Comparison of ENCODE assay signal across 21 mouse cellular contexts in the genomic region with DNA sequence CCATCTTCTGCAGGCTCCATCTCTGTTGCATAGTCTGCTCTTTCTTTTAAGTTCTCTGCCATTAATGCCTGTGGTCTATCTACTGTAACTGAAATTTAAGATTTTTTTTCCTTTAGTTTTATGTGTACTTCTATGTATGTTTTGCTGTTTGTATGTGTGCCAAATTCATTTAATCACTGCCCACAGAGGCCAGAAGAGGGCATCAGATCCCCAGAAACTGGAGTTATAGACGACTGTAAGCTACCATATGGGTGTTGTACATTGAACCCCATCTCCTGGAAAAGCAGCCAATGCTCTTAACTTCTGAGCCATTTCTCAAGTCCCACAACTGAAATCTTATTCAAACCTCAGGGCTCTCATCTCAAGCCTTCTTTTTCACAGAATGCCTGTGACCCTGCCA. TPM values are rescaled to one million over a fixed set of nuclear protein-coding genes. Genes with fewer than 3 reads are reported as not detected.
DNase-seq lines count a peak whose midpoint lies in the region; ATAC-seq and TF ChIP-seq lines count a peak whose summit lies in the region.
"Had no signal": no experiment of that assay in that cellular context is flagged by ENCODE, and none has a peak within 500 bp of the region (broad histone marks: within the 10 kb centered on the region; RNA-seq: fewer than 3 reads in every experiment).

No protein-coding gene starts in this region.

- no peaks in the 10 kb centered on the region for H3K36me3 ChIP-seq in hindbrain, postnatal 0 days (ENCODE audit: insufficient read depth, low read length)
- H3K36me3 ChIP-seq in hindbrain, embryonic 11.5 days (ENCODE audit: control insufficient read depth, insufficient read depth, low read length): no peaks in the 10 kb centered on the region
- no peaks in the 10 kb centered on the region for H3K36me3 ChIP-seq in midbrain, embryonic 14.5 days (ENCODE audit: control insufficient read depth, insufficient read depth, low read length)
- no peaks in the 10 kb centered on the region for H3K36me3 ChIP-seq in midbrain, embryonic 16.5 days (ENCODE audit: control insufficient read depth, insufficient read depth, low read length)
- H3K36me3 ChIP-seq: forebrain, embryonic 10.5 days; hindbrain, embryonic 15.5 days; limb, embryonic 13.5 days had no signal

- no peak overlapping the region for H3K4me3 ChIP-seq in hindbrain, postnatal 0 days (ENCODE audit: low read length)
- H3K4me3 ChIP-seq in hindbrain, embryonic 11.5 days (ENCODE audit: low read depth, low read length): no peak overlapping the region
- no peak overlapping the region for H3K4me3 ChIP-seq in midbrain, embryonic 14.5 days (replicated peaks; ENCODE audit: low read depth, low read length)
- no peak overlapping the region for H3K4me3 ChIP-seq in midbrain, embryonic 16.5 days (ENCODE audit: low read depth, low read length)
- H3K4me3 ChIP-seq: forebrain, embryonic 10.5 days; hindbrain, embryonic 15.5 days; limb, embryonic 13.5 days; megakaryocyte, embryonic 14.5 days had no signal

- H3K4me1 ChIP-seq in hindbrain, postnatal 0 days (ENCODE audit: insufficient read depth, low read length): no peaks in the 10 kb centered on the region
- no peaks in the 10 kb centered on the region for H3K4me1 ChIP-seq in hindbrain, embryonic 11.5 days (replicated peaks; ENCODE audit: control insufficient read depth, insufficient read depth, low read length)
- no peaks in the 10 kb centered on the region for H3K4me1 ChIP-seq in midbrain, embryonic 14.5 days (ENCODE audit: control insufficient read depth, insufficient read depth, low read length)
- H3K4me1 ChIP-seq in midbrain, embryonic 16.5 days (ENCODE audit: control insufficient read depth, insufficient read depth, low read length): no peaks in the 10 kb centered on the region
- H3K4me1 ChIP-seq: forebrain, embryonic 10.5 days; hindbrain, embryonic 15.5 days had no signal

- H3K9me3 ChIP-seq in hindbrain, postnatal 0 days (ENCODE audit: low read length): no peaks in the 10 kb centered on the region
- no peaks in the 10 kb centered on the region for H3K9me3 ChIP-seq in hindbrain, embryonic 11.5 days (ENCODE audit: control insufficient read depth, low read length)
- H3K9me3 ChIP-seq in midbrain, embryonic 14.5 days (ENCODE audit: control insufficient read depth, low read length): peaks cover 5% of the 10 kb centered on the region; the same call in 1 of the 2 replicates
- no peaks in the 10 kb centered on the region; the same call in 1 of the 2 replicates for H3K9me3 ChIP-seq in midbrain, embryonic 16.5 days (replicated peaks; ENCODE audit: control insufficient read depth, low read length, poor library complexity, severe bottlenecking)
- H3K9me3 ChIP-seq: hindbrain, embryonic 15.5 days; megakaryocyte, embryonic 14.5 days had no signal

- WGBS in hindbrain, postnatal 0 days: 20% methylated on average over 1 of the region's 1 CpGs
- WGBS in hindbrain, embryonic 11.5 days: 33% methylated on average over 1 of the region's 1 CpGs
- WGBS in midbrain, embryonic 14.5 days: 32% methylated on average over 1 of the region's 1 CpGs
- 37% methylated on average over 1 of the region's 1 CpGs for WGBS in midbrain, embryonic 16.5 days

- no peak overlapping the region for H3K9ac ChIP-seq in hindbrain, postnatal 0 days (replicated peaks; ENCODE audit: low read length)
- no peak overlapping the region for H3K9ac ChIP-seq in hindbrain, embryonic 11.5 days (ENCODE audit: low read depth, low read length)
- H3K9ac ChIP-seq in midbrain, embryonic 14.5 days (replicated peaks; ENCODE audit: low read length): no peak overlapping the region
- no peak overlapping the region for H3K9ac ChIP-seq in midbrain, embryonic 16.5 days (ENCODE audit: low read depth, low read length)
- H3K9ac ChIP-seq: hindbrain, embryonic 15.5 days had no signal

- peak; percentile 43 for TF ChIP-seq CTCF in hindbrain, postnatal 0 days (IDR thresholded peaks at IDR 0.05; ENCODE audit: low read depth)

- H3K4me2 ChIP-seq in hindbrain, postnatal 0 days (ENCODE audit: low read depth, low read length): no peak overlapping the region
- no peak overlapping the region for H3K4me2 ChIP-seq in hindbrain, embryonic 11.5 days (replicated peaks; ENCODE audit: low read depth, low read length)
- H3K4me2 ChIP-seq in midbrain, embryonic 14.5 days (ENCODE audit: low read length): no peak overlapping the region
- no peak overlapping the region for H3K4me2 ChIP-seq in midbrain, embryonic 16.5 days (ENCODE audit: low read length)
- H3K4me2 ChIP-seq: hindbrain, embryonic 15.5 days; limb, embryonic 13.5 days had no signal

- DNase-seq in hindbrain, postnatal 0 days (ENCODE audit: low spot score): peak; percentile 19
- no peak for DNase-seq in hindbrain, embryonic 11.5 days (ENCODE audit: low spot score)
- DNase-seq in midbrain, embryonic 14.5 days: peak; percentile 8
- peak; percentile 19 for DNase-seq in MEL-GATA-1-ER (ENCODE audit: extremely low read depth, low read depth)
- DNase-seq in kidney, postnatal 14 days: no peak
- DNase-seq in Muller cell, postnatal 12 days (ENCODE audit: inconsistent ontology term): no peak
- DNase-seq: cerebellum, adult 11-12 months; kidney, adult 8-10 months; lung, adult 2 months had no signal

- no peak overlapping the region for H3K27ac ChIP-seq in hindbrain, postnatal 0 days
- H3K27ac ChIP-seq in hindbrain, embryonic 11.5 days (ENCODE audit: low read depth, low read length): no peak overlapping the region
- H3K27ac ChIP-seq in midbrain, embryonic 14.5 days (replicated peaks; ENCODE audit: low read depth, low read length): no peak overlapping the region
- no peak overlapping the region for H3K27ac ChIP-seq in midbrain, embryonic 16.5 days (ENCODE audit: low read length)
- H3K27ac ChIP-seq: forebrain, embryonic 10.5 days; hindbrain, embryonic 15.5 days; limb, embryonic 13.5 days had no signal

- no peaks in the 10 kb centered on the region for H3K27me3 ChIP-seq in hindbrain, postnatal 0 days (ENCODE audit: insufficient read depth, low read length)
- no peaks in the 10 kb centered on the region for H3K27me3 ChIP-seq in hindbrain, embryonic 11.5 days (ENCODE audit: control insufficient read depth, insufficient read depth, low read length)
- H3K27me3 ChIP-seq in midbrain, embryonic 14.5 days (ENCODE audit: control insufficient read depth, insufficient read depth, low read length): no peaks in the 10 kb centered on the region
- H3K27me3 ChIP-seq in midbrain, embryonic 16.5 days (ENCODE audit: control insufficient read depth, insufficient read depth, low read depth, low read length): no peaks in the 10 kb centered on the region
- H3K27me3 ChIP-seq: hindbrain, embryonic 15.5 days had no signal

- no peak for ATAC-seq in hindbrain, postnatal 0 days
- ATAC-seq in hindbrain, embryonic 11.5 days (ENCODE audit: low FRiP score): no peak
- ATAC-seq in midbrain, embryonic 14.5 days (ENCODE audit: low FRiP score, low TSS enrichment): no peak
- no peak for ATAC-seq in midbrain, embryonic 16.5 days
- peak; percentile 38; the same call in 1 of the 2 replicates for ATAC-seq in megakaryocyte-erythroid progenitor cell, adult 5-6 weeks (replicated peaks; ENCODE audit: low FRiP score, low TSS enrichment, poor library complexity, severe bottlenecking)
- ATAC-seq: CD4-positive, CD25-positive, alpha-beta regulatory T cell, adult 4 months had no signal

RNA-seq across cellular contexts. Expression of gene Fkbp6, which starts 3.4 kb away (rescaled TPM):
- not detected in 2 replicates for total RNA-seq in hindbrain, postnatal 0 days (2014; rRNA removed)
- polyA plus RNA-seq in hindbrain, postnatal 0 days (2015; fragmentation: Nextera tagmentation; extraction: Ambion mirVana): 0.14 and 0.29 TPM in 2 replicates
- 0.26 TPM in 1 of 2 replicates, not detected in the other for polyA plus RNA-seq in hindbrain, embryonic 11.5 days (2014; fragmentation: Nextera tagmentation; extraction: Ambion mirVana)
- 0.38 TPM in 1 of 2 replicates, not detected in the other for polyA plus RNA-seq in midbrain, embryonic 14.5 days (2014; fragmentation: Nextera tagmentation; extraction: Ambion mirVana)
- 0.34 and 0.45 TPM in 2 replicates for polyA plus RNA-seq in midbrain, embryonic 16.5 days (2015; fragmentation: Nextera tagmentation; extraction: Ambion mirVana)
- 0.57 and 2.0 TPM in 2 replicates for total RNA-seq in megakaryocyte-erythroid progenitor cell, adult 5-6 weeks (2014; fragmentation: Nextera tagmentation)
- total RNA-seq in megakaryocyte-erythroid progenitor cell, adult 5-6 weeks (2017): not detected in 2 replicates
- total RNA-seq: left cerebral cortex, adult 18-20 months had no signal
- polyA plus RNA-seq: CD4-positive, CD25-positive, alpha-beta regulatory T cell, adult 4 months; embryonic facial prominence, embryonic 14.5 days; gonadal fat pad, adult 2 months; limb, embryonic 13.5 days; lung, adult 2 months; spleen, adult 2 months had no signal

RNA-seq across cellular contexts. Expression of gene Trim50, which starts 6.7 kb away (rescaled TPM):
- not detected in 2 replicates for total RNA-seq in hindbrain, postnatal 0 days (2014; rRNA removed)
- 0.08 TPM in 1 of 2 replicates, not detected in the other for polyA plus RNA-seq in hindbrain, postnatal 0 days (2015; fragmentation: Nextera tagmentation; extraction: Ambion mirVana)
- 0.15 TPM in 1 of 2 replicates, not detected in the other for polyA plus RNA-seq in hindbrain, embryonic 11.5 days (2014; fragmentation: Nextera tagmentation; extraction: Ambion mirVana)
- polyA plus RNA-seq in midbrain, embryonic 14.5 days (2014; fragmentation: Nextera tagmentation; extraction: Ambion mirVana): not detected in 2 replicates
- not detected in 2 replicates for polyA plus RNA-seq in midbrain, embryonic 16.5 days (2015; fragmentation: Nextera tagmentation; extraction: Ambion mirVana)
- total RNA-seq in megakaryocyte-erythroid progenitor cell, adult 5-6 weeks (2014; fragmentation: Nextera tagmentation): not detected in 2 replicates
- not detected in 2 replicates for total RNA-seq in megakaryocyte-erythroid progenitor cell, adult 5-6 weeks (2017)
- total RNA-seq: adrenal gland, adult 18-20 months; left cerebral cortex, adult 18-20 months had no signal
- polyA plus RNA-seq: CD4-positive, CD25-positive, alpha-beta regulatory T cell, adult 4 months; embryonic facial prominence, embryonic 14.5 days; forebrain, embryonic 10.5 days; gonadal fat pad, adult 2 months; hindbrain, embryonic 15.5 days; limb, embryonic 13.5 days; lung, adult 2 months had no signal

RNA-seq across cellular contexts. Expression of gene Nsun5, which starts 23.3 kb away (rescaled TPM):
- 17.8 and 22.7 TPM in 2 replicates for total RNA-seq in hindbrain, postnatal 0 days (2014; rRNA removed)
- polyA plus RNA-seq in hindbrain, postnatal 0 days (2015; fragmentation: Nextera tagmentation; extraction: Ambion mirVana): 18.1 and 19.1 TPM in 2 replicates
- 26.8 and 27.8 TPM in 2 replicates for polyA plus RNA-seq in hindbrain, embryonic 11.5 days (2014; fragmentation: Nextera tagmentation; extraction: Ambion mirVana)
- 21.9 and 30.9 TPM in 2 replicates for polyA plus RNA-seq in midbrain, embryonic 14.5 days (2014; fragmentation: Nextera tagmentation; extraction: Ambion mirVana)
- polyA plus RNA-seq in midbrain, embryonic 16.5 days (2015; fragmentation: Nextera tagmentation; extraction: Ambion mirVana): 34.1 and 36.4 TPM in 2 replicates
- 36.6 and 54.3 TPM in 2 replicates for total RNA-seq in megakaryocyte-erythroid progenitor cell, adult 5-6 weeks (2014; fragmentation: Nextera tagmentation)
- 29.7 and 32.5 TPM in 2 replicates for total RNA-seq in megakaryocyte-erythroid progenitor cell, adult 5-6 weeks (2017)

RNA-seq across cellular contexts. Expression of gene Pom121, which starts 47.9 kb away (rescaled TPM):
- total RNA-seq in hindbrain, postnatal 0 days (2014; rRNA removed): 11.2 and 14.3 TPM in 2 replicates
- 7.5 TPM in 2 replicates for polyA plus RNA-seq in hindbrain, postnatal 0 days (2015; fragmentation: Nextera tagmentation; extraction: Ambion mirVana)
- polyA plus RNA-seq in hindbrain, embryonic 11.5 days (2014; fragmentation: Nextera tagmentation; extraction: Ambion mirVana): 14.5 and 19.9 TPM in 2 replicates
- polyA plus RNA-seq in midbrain, embryonic 14.5 days (2014; fragmentation: Nextera tagmentation; extraction: Ambion mirVana): 14.4 and 15.2 TPM in 2 replicates
- 8.7 and 9.9 TPM in 2 replicates for polyA plus RNA-seq in midbrain, embryonic 16.5 days (2015; fragmentation: Nextera tagmentation; extraction: Ambion mirVana)
- 83.2 and 90.6 TPM in 2 replicates for total RNA-seq in megakaryocyte-erythroid progenitor cell, adult 5-6 weeks (2014; fragmentation: Nextera tagmentation)
- 10.4 and 11.1 TPM in 2 replicates for total RNA-seq in megakaryocyte-erythroid progenitor cell, adult 5-6 weeks (2017)

Comparison
In these comparisons a context has a peak if more than half of its experiments do, and no peak if none do; other contexts are left out.
1. DNase-seq: peak in hindbrain, postnatal 0 days (single experiment), midbrain, embryonic 14.5 days (single experiment) and MEL-GATA-1-ER (single experiment); none in hindbrain, embryonic 11.5 days (single experiment), kidney, postnatal 14 days (single experiment) and Muller cell, postnatal 12 days (single experiment).